Mouse (Mus musculus) ovary, adult 2 months (tissue): ENCODE data around the gene Hsbp1. TPM values are rescaled to one million over a fixed set of nuclear protein-coding genes. Genes with fewer than 3 reads are reported as not detected.

Source experiments
- polyA plus RNA-seq: library from polyadenylated mRNA; depleted of rRNA; stranded (reverse); fragments of >200 nt; gene quantifications from 2 replicates; pipeline ENCODE4 v1.2.3, GENCODE M21; 2012; rRNA removed

Hsbp1 gene
- 105 and 127 TPM in 2 replicates for polyA plus RNA-seq

DNA sequence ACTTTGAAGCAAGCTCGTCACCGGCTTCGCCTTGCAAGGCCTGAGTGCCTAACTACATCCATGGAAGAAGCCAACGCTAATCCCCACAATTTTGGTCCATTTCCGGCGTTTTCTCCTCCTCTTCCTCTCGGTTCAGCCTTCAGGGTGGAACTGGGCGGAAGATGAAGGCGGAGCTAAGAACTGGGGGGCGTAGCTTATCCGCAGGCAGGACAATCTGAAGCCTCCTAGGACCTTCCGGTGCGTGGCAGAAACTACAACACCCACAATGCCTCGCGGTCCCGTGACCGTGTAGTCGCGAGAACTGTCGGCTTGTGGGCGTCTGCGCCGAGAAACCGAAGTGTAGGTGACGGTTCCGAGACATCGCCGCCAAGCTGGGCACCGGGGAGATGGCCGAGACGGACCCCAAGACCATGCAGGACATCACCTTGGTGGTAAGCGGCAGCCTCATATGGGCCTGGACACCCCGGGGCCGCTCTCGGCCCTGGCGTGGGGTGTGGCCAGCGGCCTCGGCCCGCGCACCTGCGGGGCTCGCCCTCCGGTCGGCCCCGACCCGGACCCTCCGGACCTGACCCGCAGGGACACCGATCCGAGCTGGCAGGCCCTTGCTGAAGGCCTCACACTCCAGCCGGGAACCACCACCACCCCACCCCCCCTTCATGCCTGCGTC is at the start of gene Hsbp1:
TSS of gene Hsbp1 (plus strand) at position 299 of the 667 bp plus-strand sequence.

DNA sequence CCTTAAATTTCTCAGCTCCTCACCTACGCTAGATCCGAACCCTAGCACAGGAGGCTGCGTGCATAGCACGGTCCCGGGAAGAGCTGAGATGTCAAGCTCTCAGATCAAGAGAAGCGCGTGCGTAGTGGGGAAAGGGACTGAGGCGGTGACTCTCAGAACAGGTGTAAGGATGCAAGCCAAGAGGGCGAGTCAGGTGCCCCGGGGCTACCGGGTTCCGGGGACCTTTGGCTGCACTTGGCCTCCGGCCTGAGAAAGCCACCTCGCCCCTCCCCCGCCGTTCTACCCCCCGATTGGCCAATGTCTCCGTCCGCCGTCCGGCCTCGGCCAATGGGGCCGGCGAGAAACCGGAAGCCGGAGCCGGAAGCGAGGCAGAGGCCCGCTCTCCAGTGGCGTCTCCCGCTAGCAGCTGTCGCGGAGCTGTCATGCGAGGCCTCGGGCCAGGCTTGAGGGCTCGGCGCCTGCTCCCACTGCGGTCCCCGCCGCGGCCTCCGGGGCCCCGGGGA is 50.3 kb downstream of the Hsbp1 start, which contains the start of gene Mlycd:
TSS of gene Mlycd (plus strand) at position 355 of the 503 bp plus-strand sequence.

Other genes with a start within 250 kb of the Hsbp1 start
- 36.2 and 52.1 TPM in 2 replicates for gene Mlycd, start 50.4 kb downstream of the Hsbp1 start, polyA plus RNA-seq
- gene Osgin1, start 89.6 kb downstream of the Hsbp1 start, polyA plus RNA-seq, result 30.0 and 42.2 TPM in 2 replicates
- 2.9 and 3.3 TPM in 2 replicates for gene Necab2, start 102.2 kb downstream of the Hsbp1 start, polyA plus RNA-seq
- gene Slc38a8, start 157.2 kb downstream of the Hsbp1 start, polyA plus RNA-seq, result 1.3 and 2.2 TPM in 2 replicates
- gene Mbtps1, start 214.2 kb downstream of the Hsbp1 start, polyA plus RNA-seq, result 121 and 142 TPM in 2 replicates
- gene Hsdl1, start 230.7 kb downstream of the Hsbp1 start, polyA plus RNA-seq, result 31.8 and 33.5 TPM in 2 replicates
- 6.9 and 7.4 TPM in 2 replicates for gene Dnaaf1, start 230.7 kb downstream of the Hsbp1 start, polyA plus RNA-seq